Mouse (Mus musculus) C2C12 (cell line): ENCODE measurements around the gene Cep41. TPM values are rescaled to one million over a fixed set of nuclear protein-coding genes. Genes with fewer than 3 reads are reported as not detected.

Experiments
- H3K27me3 ChIP-seq: one replicate; pipeline ENCODE4 v1.6.1; 2011; ENCODE audit not compliant: control insufficient read depth, insufficient read depth, insufficient read length
- H3K36me3 ChIP-seq: one replicate; pipeline ENCODE4 v1.6.1; 2011; ENCODE audit not compliant: control insufficient read depth, insufficient read depth
- H3K4me3 ChIP-seq: one replicate; pipeline ENCODE4 v1.5.1; 2011; ENCODE audit warnings: mild to moderate bottlenecking, control low read depth; ENCODE audit not compliant: poor library complexity, insufficient read depth, severe bottlenecking
- H3K79me2 ChIP-seq: one replicate; pipeline ENCODE4 v1.6.1; 2011; ENCODE audit not compliant: control insufficient read depth, insufficient read depth
- H3K79me3 ChIP-seq: one replicate; pipeline ENCODE4 v1.6.1; 2011; ENCODE audit warnings: low read depth, control low read depth
- H3ac ChIP-seq: one replicate; pipeline ENCODE3; 2011; ENCODE audit warnings: low read depth; ENCODE audit not compliant: control insufficient read depth, insufficient read length
- CEBPB ChIP-seq: IDR thresholded peaks from one replicate; pipeline ENCODE4 v1.6.1; 2011; ENCODE audit warnings: low read depth, mild to moderate bottlenecking, control low read depth, moderate library complexity
- CTCF ChIP-seq: IDR thresholded peaks from one replicate; pipeline ENCODE4 v1.5.1; 2011; ENCODE audit not compliant: control insufficient read depth, insufficient read depth, insufficient read length
- FOSL1 ChIP-seq: IDR thresholded peaks from one replicate; pipeline ENCODE4 v1.8.0; 2011; ENCODE audit warnings: mild to moderate bottlenecking, low read length; ENCODE audit not compliant: poor library complexity, insufficient read depth, severe bottlenecking
- MAX ChIP-seq: IDR thresholded peaks from one replicate; pipeline ENCODE4 v1.6.1; 2011; ENCODE audit warnings: mild to moderate bottlenecking, control low read depth
- MYOD1 ChIP-seq: IDR thresholded peaks from one replicate; pipeline ENCODE4 v1.6.1; 2011; ENCODE audit warnings: low read depth; ENCODE audit not compliant: control insufficient read depth, insufficient read length
- MYOG ChIP-seq: IDR thresholded peaks from one replicate; pipeline ENCODE4 v1.6.1; 2011; ENCODE audit not compliant: control insufficient read depth, insufficient read length; ENCODE audit errors: extremely low read depth
- USF1 ChIP-seq: IDR thresholded peaks from one replicate; pipeline ENCODE4 v1.6.1; 2011; ENCODE audit warnings: low read depth, mild to moderate bottlenecking, control low read depth, moderate library complexity
- polyA plus RNA-seq: library from polyadenylated mRNA; unstranded; fragments of >200 nt; fragmentation: generic; extraction: Trizol; gene quantifications from one replicate; pipeline ENCODE4 v1.2.1, GENCODE M21; 2012; ENCODE audit warnings: missing spikeins

Gene Cep41
- polyA plus RNA-seq, 1 experiment, result 5.4 TPM

- TF ChIP-seq MAX, result no peak
- no peak for TF ChIP-seq MYOD1
- no peak for TF ChIP-seq CEBPB
- TF ChIP-seq CTCF, result no peak
- TF ChIP-seq MYOG, result no peak
- TF ChIP-seq FOSL1, result no peak
- TF ChIP-seq USF1, result no peak
- no peaks in the 10 kb centered on the region for H3K27me3 ChIP-seq
- H3K36me3 ChIP-seq, result no peaks in the 10 kb centered on the region
- H3K79me2 ChIP-seq, result no peaks in the 10 kb centered on the region
- H3K79me3 ChIP-seq, result no peaks in the 10 kb centered on the region
- no peak overlapping the region for H3K4me3 ChIP-seq
- H3ac ChIP-seq, result no peak overlapping the region
Measured at GRCm38 (mm10) chr6:30665296-30665695, 28.3 kb downstream of the Cep41 start.

- Histone ChIP-seq H3K27me3 (no peaks in the 10 kb centered on the region), H3K79me3 (no peaks in the 10 kb centered on the region), H3ac (no peak overlapping the region), H3K36me3 (no peaks in the 10 kb centered on the region), H3K4me3 (no peak overlapping the region), H3K79me2 (no peaks in the 10 kb centered on the region)
- TF ChIP-seq MYOG, result no peak
- no peak for TF ChIP-seq MYOD1
- TF ChIP-seq MAX, result no peak
- no peak for TF ChIP-seq USF1
- no peak for TF ChIP-seq CEBPB
- TF ChIP-seq FOSL1, result no peak
- TF ChIP-seq CTCF, result no peak
Measured at GRCm38 (mm10) chr6:30664776-30665175, 28.8 kb downstream of the Cep41 start.

- H3K4me3 ChIP-seq, result no peak overlapping the region
- H3ac ChIP-seq, result no peak overlapping the region
- H3K79me3 ChIP-seq, result no peaks in the 10 kb centered on the region
- no peaks in the 10 kb centered on the region for H3K27me3 ChIP-seq
- TF ChIP-seq MAX (no peak), MYOD1 (no peak), MYOG (no peak), FOSL1 (no peak), USF1 (no peak), CEBPB (no peak), CTCF (no peak)
- H3K36me3 ChIP-seq, result peaks cover 3% of the 10 kb centered on the region
- H3K79me2 ChIP-seq, result no peaks in the 10 kb centered on the region
Measured at GRCm38 (mm10) chr6:30658619-30659018, 34.9 kb downstream of the Cep41 start.

- Histone ChIP-seq H3K79me3 (no peaks in the 10 kb centered on the region), H3K4me3 (no peak overlapping the region), H3ac (no peak overlapping the region), H3K79me2 (no peaks in the 10 kb centered on the region), H3K36me3 (peaks cover 3% of the 10 kb centered on the region), H3K27me3 (no peaks in the 10 kb centered on the region)
- TF ChIP-seq MYOG, result no peak
- no peak for TF ChIP-seq MYOD1
- no peak for TF ChIP-seq MAX
Measured at GRCm38 (mm10) chr6:30657279-30657678, 36.3 kb downstream of the Cep41 start.

GRCm38 (mm10) chr6:30654932-30655331 is 38.6 kb downstream of the Cep41 start:
- TF ChIP-seq USF1 (no peak), MYOD1 (no peak)
- no peaks in the 10 kb centered on the region for H3K27me3 ChIP-seq

GRCm38 (mm10) chr6:30654402-30654859 is 39.1 kb downstream of the Cep41 start:
- no peak overlapping the region for H3K4me3 ChIP-seq
- TF ChIP-seq MYOD1, result no peak
- no peak for TF ChIP-seq MAX
- TF ChIP-seq USF1, result no peak
- no peak for TF ChIP-seq MYOG
- no peak for TF ChIP-seq CTCF
- no peak for TF ChIP-seq FOSL1
- TF ChIP-seq CEBPB, result no peak
- H3K79me2 ChIP-seq, result no peaks in the 10 kb centered on the region
- no peaks in the 10 kb centered on the region for H3K27me3 ChIP-seq
- H3K79me3 ChIP-seq, result no peaks in the 10 kb centered on the region
- peaks cover 3% of the 10 kb centered on the region for H3K36me3 ChIP-seq
- H3ac ChIP-seq, result no peak overlapping the region

More at GRCm38 (mm10) chr6:30654932-30655331, 38.6 kb downstream of the Cep41 start:
- no peak overlapping the region for H3ac ChIP-seq
- H3K79me3 ChIP-seq, result no peaks in the 10 kb centered on the region
- H3K4me3 ChIP-seq, result no peak overlapping the region
- peaks cover 3% of the 10 kb centered on the region for H3K36me3 ChIP-seq
- H3K79me2 ChIP-seq, result no peaks in the 10 kb centered on the region
